In genomic region chr2:49771172-49771571, GRCm38 (mm10) we compare ENCODE assay signal across 15 mouse cellular contexts. TPM values are rescaled to one million over a fixed set of nuclear protein-coding genes. Genes with fewer than 3 reads are reported as not detected.
DNase-seq lines count a peak whose midpoint lies in the region; ATAC-seq lines count a peak whose summit lies in the region.
"Had no signal": no experiment of that assay in that cellular context is flagged by ENCODE, and none has a peak within 500 bp of the region (broad histone marks: within the 10 kb centered on the region; RNA-seq: fewer than 3 reads in every experiment).

No protein-coding gene starts in this region.

- H3K27ac ChIP-seq in kidney, embryonic 16.5 days (ENCODE audit: low read length): no peak overlapping the region
- H3K27ac ChIP-seq in liver, embryonic 11.5 days (ENCODE audit: low read depth, low read length): no peak overlapping the region
- no peak overlapping the region for H3K27ac ChIP-seq in forebrain, embryonic 14.5 days (ENCODE audit: low read depth, low read length)
- no peak overlapping the region for H3K27ac ChIP-seq in heart, embryonic 10.5 days
- H3K27ac ChIP-seq: hindbrain, embryonic 13.5 days; limb, embryonic 15.5 days had no signal

- peaks cover 37% of the 10 kb centered on the region for H3K4me1 ChIP-seq in kidney, embryonic 16.5 days (ENCODE audit: insufficient read depth, low read length)
- H3K4me1 ChIP-seq in liver, embryonic 11.5 days (replicated peaks; ENCODE audit: control insufficient read depth, insufficient read depth, low read length): peaks cover 9% of the 10 kb centered on the region; the same call in 1 of the 2 replicates
- no peaks in the 10 kb centered on the region for H3K4me1 ChIP-seq in forebrain, embryonic 14.5 days (ENCODE audit: control insufficient read depth, insufficient read depth, low read length)
- H3K4me1 ChIP-seq in heart, embryonic 10.5 days: peaks cover 7% of the 10 kb centered on the region; the same call in 1 of the 2 replicates
- H3K4me1 ChIP-seq: hindbrain, embryonic 13.5 days; limb, embryonic 15.5 days had no signal

- H3K9ac ChIP-seq in kidney, embryonic 16.5 days (replicated peaks; ENCODE audit: low read length): no peak overlapping the region
- no peak overlapping the region for H3K9ac ChIP-seq in liver, embryonic 11.5 days (ENCODE audit: low read depth, low read length)
- H3K9ac ChIP-seq in forebrain, embryonic 14.5 days (ENCODE audit: low read length): no peak overlapping the region
- H3K9ac ChIP-seq: hindbrain, embryonic 13.5 days; limb, embryonic 15.5 days had no signal

- peak; percentile 44; the same call in 1 of the 2 replicates for ATAC-seq in kidney, embryonic 16.5 days (ENCODE audit: low FRiP score, low TSS enrichment)
- no peak for ATAC-seq in liver, embryonic 11.5 days (replicated peaks; ENCODE audit: low FRiP score)
- ATAC-seq in megakaryocyte, adult 5-6 weeks (ENCODE audit: poor library complexity, severe bottlenecking): peak; percentile 74
- no peak for ATAC-seq in forebrain, embryonic 14.5 days
- no peak for ATAC-seq in CD4-positive, CD25-positive, alpha-beta regulatory T cell, adult 4 months

- WGBS in kidney, embryonic 16.5 days: 57% methylated on average over 11 of the region's 11 CpGs
- 46% methylated on average over 11 of the region's 11 CpGs for WGBS in liver, embryonic 11.5 days
- WGBS in forebrain, embryonic 14.5 days: 81% methylated on average over 11 of the region's 11 CpGs
- WGBS in heart, embryonic 10.5 days: 72% methylated on average over 11 of the region's 11 CpGs

- no peaks in the 10 kb centered on the region for H3K36me3 ChIP-seq in kidney, embryonic 16.5 days (ENCODE audit: insufficient read depth, low read length)
- H3K36me3 ChIP-seq in liver, embryonic 11.5 days (ENCODE audit: control insufficient read depth, insufficient read depth, low read length): no peaks in the 10 kb centered on the region
- peaks cover 63% of the 10 kb centered on the region for H3K36me3 ChIP-seq in forebrain, embryonic 14.5 days (ENCODE audit: control insufficient read depth, insufficient read depth, low read length)
- H3K36me3 ChIP-seq in heart, embryonic 10.5 days: no peaks in the 10 kb centered on the region

- no peak overlapping the region for H3K4me2 ChIP-seq in kidney, embryonic 16.5 days (replicated peaks; ENCODE audit: low read depth, low read length)
- peak overlapping the region; percentile 18 for H3K4me2 ChIP-seq in liver, embryonic 11.5 days
- no peak overlapping the region for H3K4me2 ChIP-seq in forebrain, embryonic 14.5 days (ENCODE audit: low read length)
- H3K4me2 ChIP-seq: hindbrain, embryonic 13.5 days; limb, embryonic 15.5 days had no signal

- no peaks in the 10 kb centered on the region for H3K9me3 ChIP-seq in kidney, embryonic 16.5 days (ENCODE audit: low read length)
- H3K9me3 ChIP-seq in liver, embryonic 11.5 days (ENCODE audit: control insufficient read depth, low read length): no peaks in the 10 kb centered on the region
- no peaks in the 10 kb centered on the region for H3K9me3 ChIP-seq in forebrain, embryonic 14.5 days (replicated peaks; ENCODE audit: control insufficient read depth, low read length)
- H3K9me3 ChIP-seq in heart, embryonic 10.5 days: no peaks in the 10 kb centered on the region
- H3K9me3 ChIP-seq: hindbrain, embryonic 13.5 days; limb, embryonic 15.5 days had no signal

- H3K4me3 ChIP-seq in kidney, embryonic 16.5 days (ENCODE audit: low read length): no peak overlapping the region
- no peak overlapping the region for H3K4me3 ChIP-seq in liver, embryonic 11.5 days (ENCODE audit: low read depth, low read length)
- H3K4me3 ChIP-seq in forebrain, embryonic 14.5 days (ENCODE audit: low read depth, low read length): no peak overlapping the region
- H3K4me3 ChIP-seq in heart, embryonic 10.5 days: no peak overlapping the region
- H3K4me3 ChIP-seq: hindbrain, embryonic 13.5 days; limb, embryonic 15.5 days had no signal

- H3K27me3 ChIP-seq in kidney, embryonic 16.5 days (ENCODE audit: insufficient read depth, low read length): no peaks in the 10 kb centered on the region
- no peaks in the 10 kb centered on the region for H3K27me3 ChIP-seq in liver, embryonic 11.5 days (replicated peaks; ENCODE audit: control insufficient read depth, insufficient read depth, low read length)
- no peaks in the 10 kb centered on the region for H3K27me3 ChIP-seq in forebrain, embryonic 14.5 days (replicated peaks; ENCODE audit: control insufficient read depth, insufficient read depth, low read length)
- no peaks in the 10 kb centered on the region for H3K27me3 ChIP-seq in heart, embryonic 10.5 days (ENCODE audit: insufficient read depth, poor library complexity, severe bottlenecking)
- H3K27me3 ChIP-seq: hindbrain, embryonic 13.5 days; limb, embryonic 15.5 days had no signal

- no peak for DNase-seq in kidney, postnatal 36 days
- DNase-seq in liver, embryonic 11.5 days (ENCODE audit: low spot score): no peak
- DNase-seq in thymus, postnatal 25 days: peak; percentile 19
- no peak for DNase-seq in forebrain, embryonic 14.5 days (ENCODE audit: low spot score)
- DNase-seq in heart, embryonic 10.5 days (ENCODE audit: low spot score): no peak
- DNase-seq: B cell, adult 2 months; cerebellum, postnatal 25 days; heart, adult 18-20 months; kidney, postnatal 10 days; layer of hippocampus, postnatal 36 days had no signal

RNA-seq across cellular contexts. Expression of gene Lypd6b, which starts 16.3 kb away (rescaled TPM):
- 11.7 and 12.3 TPM in 2 replicates for polyA plus RNA-seq in kidney, embryonic 16.5 days (2015; fragmentation: Nextera tagmentation; extraction: Ambion mirVana)
- 0.47 and 0.48 TPM in 2 replicates for polyA plus RNA-seq in liver, embryonic 11.5 days (2014; fragmentation: Nextera tagmentation; extraction: Ambion mirVana)
- 0.09 and 0.27 TPM in 2 replicates for total RNA-seq in megakaryocyte, adult 5-6 weeks (2015)
- total RNA-seq in megakaryocyte, adult 5-6 weeks (2017): 0.20 and 0.26 TPM in 2 replicates
- polyA plus RNA-seq in forebrain, embryonic 14.5 days (2014; fragmentation: Nextera tagmentation; extraction: Ambion mirVana): 8.7 and 10.7 TPM in 2 replicates
- polyA plus RNA-seq in CD4-positive, CD25-positive, alpha-beta regulatory T cell, adult 4 months (2017; shearing (Covaris generic)): under 1 TPM; 0.19 to 0.79 TPM
- 2.0 TPM in 2 replicates for polyA plus RNA-seq in heart, embryonic 10.5 days (2016; fragmentation: Nextera tagmentation; extraction: Ambion mirVana)

Comparison
In these comparisons a context has a peak if more than half of its experiments do, and no peak if none do; other contexts are left out.
1. ATAC-seq: peak in kidney, embryonic 16.5 days (single experiment) and megakaryocyte, adult 5-6 weeks (single experiment); none in liver, embryonic 11.5 days (single experiment), forebrain, embryonic 14.5 days (single experiment) and CD4-positive, CD25-positive, alpha-beta regulatory T cell, adult 4 months (single experiment).